Mouse (Mus musculus) neural tube, embryonic 14.5 days (tissue): ENCODE measurements at regions not wholly inside any gene's neighbourhood (a gene's known extent, or its start where the extent isn't known, plus 50 kb on each side); places are given as distances from the start of the nearest gene placed in this dataset.

Experiments used
- ATAC-seq: fragments of 200-750 bp; cut with Nextera tagmentation; 2 replicates; pipeline ENCODE4 v1.8.0; 2017; ENCODE audit warnings: low read depth, mild to moderate bottlenecking, moderate TSS enrichment, moderate library complexity
- H3K27ac ChIP-seq: fragments of 300-500 bp; sonication (generic); 2 replicates; pipeline ENCODE4 v1.5.1; 2014; ENCODE audit warnings: low read depth, mild to moderate bottlenecking, control low read depth, low read length, moderate library complexity, mixed read lengths
- H3K27me3 ChIP-seq: fragments of 300-500 bp; sonication (generic); 2 replicates; pipeline ENCODE4 v1.6.1; 2014; ENCODE audit warnings: low read length; ENCODE audit not compliant: control insufficient read depth, insufficient read depth
- H3K36me3 ChIP-seq: fragments of 300-500 bp; sonication (generic); 2 replicates; pipeline ENCODE4 v1.6.1; 2014; ENCODE audit warnings: low read length, mixed read lengths; ENCODE audit not compliant: control insufficient read depth, insufficient read depth
- H3K4me1 ChIP-seq: fragments of 300-500 bp; sonication (generic); 2 replicates; pipeline ENCODE4 v1.6.1; 2014; ENCODE audit warnings: low read length; ENCODE audit not compliant: control insufficient read depth, insufficient read depth
- H3K4me2 ChIP-seq: fragments of 300-500 bp; sonication (generic); 2 replicates; pipeline ENCODE4 v1.6.1; 2014; ENCODE audit warnings: mild to moderate bottlenecking, low read depth, low read length, control low read depth
- H3K4me3 ChIP-seq: fragments of 300-500 bp; sonication (generic); 2 replicates; pipeline ENCODE4 v1.5.1; 2014; ENCODE audit warnings: low read depth, low read length, control low read depth, mixed read lengths
- H3K9ac ChIP-seq: fragments of 300-500 bp; sonication (generic); replicated peaks from 2 replicates; pipeline ENCODE4 v1.6.1; 2014; ENCODE audit warnings: low read depth, mild to moderate bottlenecking, control low read depth, low read length, mixed read lengths
- H3K9me3 ChIP-seq: fragments of 300-500 bp; sonication (generic); 2 replicates; pipeline ENCODE4 v1.6.1; 2016; ENCODE audit warnings: low read length; ENCODE audit not compliant: control insufficient read depth
- WGBS: fragments of 180-500 bp; shearing (Covaris S2); extraction: QIAGEN DNeasy Blood & Tissue Kit; methylation state at CpG from one replicate; pipeline ENCODE4 v1.1.7; 2014; 5-methylcytosine and 5-hydroxymethylcytosine counted together

DNA sequence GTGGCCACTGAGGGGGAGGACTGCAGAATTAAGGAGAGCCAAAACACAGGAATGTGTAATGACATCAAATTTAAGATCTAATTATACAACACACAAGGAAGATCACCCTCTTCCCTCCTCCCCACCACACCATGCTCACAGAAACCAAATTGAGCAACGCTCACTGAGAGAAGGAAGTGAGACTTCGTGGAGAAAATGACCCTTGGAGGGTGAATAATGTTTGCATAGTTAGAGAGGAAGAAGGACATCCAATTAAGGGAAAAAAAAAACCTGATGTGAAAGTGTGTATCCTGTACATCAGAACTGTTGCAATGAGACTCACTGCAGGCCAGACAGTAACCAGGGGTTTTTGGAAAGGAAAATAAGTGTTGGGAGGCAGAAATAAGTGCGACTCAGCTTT, 144.8 kb upstream of the Zeb2 start:
- WGBS = 83% methylated on average over 3 of the region's 3 CpGs
- Histone ChIP-seq H3K4me2 (no peak overlapping the region), H3K36me3 (no peaks in the 10 kb centered on the region), H3K27me3 (no peaks in the 10 kb centered on the region), H3K9ac (no peak overlapping the region), H3K4me3 (no peak overlapping the region), H3K4me1 (no peaks in the 10 kb centered on the region), H3K27ac (no peak overlapping the region), H3K9me3 (no peaks in the 10 kb centered on the region)
- ATAC-seq = no peak

DNA sequence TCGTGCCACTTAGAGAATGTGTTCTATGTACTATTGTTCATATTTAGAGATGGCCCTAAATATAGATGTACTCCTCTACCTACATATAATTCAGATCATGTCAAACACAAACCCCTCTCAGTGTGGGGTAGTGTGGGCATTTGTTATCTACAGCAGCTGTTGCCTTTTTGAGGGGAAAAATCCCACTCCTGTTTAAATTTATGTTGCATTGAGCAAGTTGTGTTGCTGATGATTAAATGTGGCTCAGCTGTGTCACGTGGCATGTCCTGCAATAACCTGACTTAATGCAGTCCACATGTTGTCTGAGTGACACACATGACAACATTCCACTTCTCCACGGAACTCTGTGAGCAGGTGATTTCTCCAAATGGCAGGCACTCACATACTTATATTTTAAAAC, 141.7 kb upstream of the Zeb2 start:
- no peak overlapping the region for H3K9ac ChIP-seq
- H3K4me2 ChIP-seq = no peak overlapping the region
- no peaks in the 10 kb centered on the region for H3K27me3 ChIP-seq
- ATAC-seq = no peak
- no peaks in the 10 kb centered on the region for H3K4me1 ChIP-seq
- H3K36me3 ChIP-seq = no peaks in the 10 kb centered on the region
- WGBS = 72% methylated on average over 3 of the region's 3 CpGs
- H3K9me3 ChIP-seq = no peaks in the 10 kb centered on the region
- no peak overlapping the region for H3K27ac ChIP-seq
- H3K4me3 ChIP-seq = no peak overlapping the region

DNA sequence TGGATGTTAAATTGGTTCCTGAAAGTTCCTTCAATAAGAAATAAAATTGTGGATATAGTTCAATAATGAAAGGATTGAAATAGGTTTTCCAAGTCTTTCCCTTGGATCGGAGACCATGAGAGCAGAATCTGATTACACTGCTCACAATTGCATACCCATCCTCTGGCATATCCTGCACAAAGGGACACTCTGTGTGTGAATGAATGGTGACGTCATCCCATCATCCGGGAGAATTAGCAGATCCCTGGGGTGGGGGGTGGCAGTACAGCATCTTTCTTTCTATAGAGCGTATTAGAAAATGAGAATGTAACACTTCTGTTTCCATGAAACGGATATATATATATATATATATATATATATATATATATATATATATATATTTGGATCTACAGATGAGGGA, 139.2 kb upstream of the Zeb2 start:
- H3K27ac ChIP-seq = no peak overlapping the region
- no peaks in the 10 kb centered on the region for H3K9me3 ChIP-seq
- H3K4me1 ChIP-seq = no peaks in the 10 kb centered on the region
- no peak for ATAC-seq
- H3K27me3 ChIP-seq = no peaks in the 10 kb centered on the region
- H3K9ac ChIP-seq = no peak overlapping the region
- H3K4me3 ChIP-seq = no peak overlapping the region
- 68% methylated on average over 5 of the region's 5 CpGs for WGBS
- no peaks in the 10 kb centered on the region for H3K36me3 ChIP-seq
- no peak overlapping the region for H3K4me2 ChIP-seq

DNA sequence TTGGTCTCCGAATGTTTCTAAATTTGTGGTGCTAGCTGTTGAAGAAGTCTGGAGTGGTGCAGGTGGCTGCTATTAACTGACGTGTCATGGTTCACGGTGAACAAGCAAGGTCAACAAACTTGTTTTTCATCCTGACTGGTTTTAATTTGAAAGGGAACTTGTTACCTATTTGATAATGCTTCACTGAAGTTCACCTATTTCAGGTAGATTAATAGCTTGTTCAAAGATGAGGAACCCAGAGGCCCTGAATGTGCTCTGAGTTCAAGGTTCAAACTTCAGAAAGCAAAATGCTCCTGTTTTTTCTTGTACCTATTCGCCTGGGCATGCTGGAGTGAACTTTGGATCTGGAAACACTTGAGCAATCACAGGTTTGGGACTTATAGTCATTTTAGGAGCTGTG, 136.7 kb upstream of the Zeb2 start:
- H3K27ac ChIP-seq = no peak overlapping the region
- no peak overlapping the region for H3K9ac ChIP-seq
- no peak overlapping the region for H3K4me3 ChIP-seq
- no peak for ATAC-seq
- no peaks in the 10 kb centered on the region for H3K9me3 ChIP-seq
- H3K36me3 ChIP-seq = no peaks in the 10 kb centered on the region
- no peaks in the 10 kb centered on the region for H3K27me3 ChIP-seq
- 68% methylated on average over 4 of the region's 4 CpGs for WGBS
- H3K4me2 ChIP-seq = no peak overlapping the region
- H3K4me1 ChIP-seq = no peaks in the 10 kb centered on the region

DNA sequence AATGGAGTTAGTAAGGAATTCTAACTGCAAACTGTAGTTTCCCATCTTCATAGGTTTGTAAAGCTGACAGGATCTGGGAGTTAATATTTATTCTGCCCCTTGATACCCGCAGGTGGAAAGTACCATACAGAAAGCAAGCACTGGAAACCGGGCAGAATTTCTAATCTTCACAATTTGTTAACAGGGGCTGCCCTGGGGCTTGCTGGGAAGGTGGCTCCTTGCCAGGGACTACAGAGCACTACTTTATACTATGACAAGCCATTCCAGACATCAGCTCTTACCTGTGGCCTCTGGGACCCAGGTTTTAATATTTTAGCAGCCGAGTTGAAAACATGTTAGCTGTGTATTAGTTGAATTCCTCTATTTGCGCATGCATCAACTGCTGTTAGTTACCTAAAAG, 135.1 kb upstream of the Zeb2 start:
- H3K4me3 ChIP-seq = no peak overlapping the region
- no peak for ATAC-seq
- no peaks in the 10 kb centered on the region for H3K4me1 ChIP-seq
- H3K36me3 ChIP-seq = no peaks in the 10 kb centered on the region
- H3K4me2 ChIP-seq = no peak overlapping the region
- no peak overlapping the region for H3K27ac ChIP-seq
- no peaks in the 10 kb centered on the region for H3K27me3 ChIP-seq
- H3K9ac ChIP-seq = no peak overlapping the region
- no peaks in the 10 kb centered on the region for H3K9me3 ChIP-seq
- 83% methylated on average over 4 of the region's 4 CpGs for WGBS

DNA sequence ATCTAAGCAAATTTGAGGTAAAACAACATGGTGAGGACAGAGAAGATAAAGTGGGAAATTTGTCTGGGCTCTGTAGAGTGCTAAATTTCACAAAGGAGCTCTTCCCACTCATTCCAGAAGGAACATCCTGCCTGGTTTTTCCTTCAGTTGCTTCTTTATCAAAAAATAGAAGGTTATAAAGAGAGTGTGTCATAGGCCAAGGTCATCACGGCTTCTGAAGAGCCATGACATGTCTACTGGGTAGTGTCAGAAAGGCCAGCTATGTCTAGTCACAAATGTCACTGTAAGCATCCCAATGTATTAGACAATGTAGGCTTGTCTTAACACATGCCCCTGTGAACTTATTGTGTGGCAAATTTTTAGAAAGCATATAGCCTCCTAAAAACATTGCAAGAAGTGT, 132.5 kb upstream of the Zeb2 start:
- 90% methylated on average over 1 of the region's 1 CpGs for WGBS
- no peaks in the 10 kb centered on the region for H3K4me1 ChIP-seq
- H3K27me3 ChIP-seq = no peaks in the 10 kb centered on the region
- H3K9ac ChIP-seq = no peak overlapping the region
- H3K4me2 ChIP-seq = no peak overlapping the region
- ATAC-seq = no peak
- H3K27ac ChIP-seq = no peak overlapping the region
- H3K36me3 ChIP-seq = no peaks in the 10 kb centered on the region
- H3K9me3 ChIP-seq = no peaks in the 10 kb centered on the region
- H3K4me3 ChIP-seq = no peak overlapping the region

DNA sequence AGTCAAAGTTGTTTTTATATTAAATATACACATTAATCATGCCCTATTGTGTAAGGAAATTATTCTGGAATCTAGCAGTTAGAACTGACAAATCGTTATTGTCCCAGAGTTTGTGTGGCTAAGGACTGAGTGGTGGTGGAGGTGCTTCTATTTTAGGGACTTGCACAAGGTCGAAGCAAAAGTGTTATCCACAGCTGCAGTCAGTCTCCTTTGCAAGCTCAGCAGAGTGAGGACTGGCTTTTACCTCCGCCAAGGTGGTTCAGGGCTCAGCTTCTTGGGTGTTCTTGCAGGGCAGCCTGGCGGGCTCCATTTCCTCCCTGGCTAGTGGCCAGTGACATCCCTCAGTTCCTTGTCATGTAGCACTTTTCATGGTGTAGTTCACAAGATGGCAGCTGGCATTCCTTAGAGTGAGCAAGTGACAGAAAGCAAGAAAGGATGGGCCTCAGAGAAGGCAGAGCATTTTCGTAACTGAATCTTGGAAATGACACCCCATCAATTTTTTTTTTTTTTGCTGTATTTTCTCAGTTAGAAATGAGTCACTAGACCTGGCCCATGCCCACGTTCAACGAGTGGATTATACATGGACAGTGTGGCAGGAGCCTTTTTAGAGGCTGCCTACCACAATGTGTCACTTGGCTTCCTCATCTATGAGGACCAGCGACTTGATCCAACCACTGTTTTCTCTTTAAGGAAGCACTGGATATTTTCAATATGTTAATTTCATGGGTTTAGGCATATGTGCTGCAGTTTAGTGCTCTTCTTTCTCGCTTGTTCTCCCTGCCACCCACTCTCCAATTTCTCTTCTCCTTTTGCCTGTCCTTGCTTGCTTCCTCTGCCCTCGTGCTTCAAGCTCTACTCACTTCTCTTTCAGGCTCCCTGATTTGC, 129.1 kb upstream of the Zeb2 start:
- Histone ChIP-seq H3K4me3 (no peak overlapping the region), H3K4me2 (no peak overlapping the region), H3K27ac (no peak overlapping the region), H3K36me3 (no peaks in the 10 kb centered on the region), H3K9ac (no peak overlapping the region), H3K9me3 (no peaks in the 10 kb centered on the region), H3K27me3 (no peaks in the 10 kb centered on the region), H3K4me1 (no peaks in the 10 kb centered on the region)
- 87% methylated on average over 10 of the region's 10 CpGs for WGBS
- no peak for ATAC-seq

DNA sequence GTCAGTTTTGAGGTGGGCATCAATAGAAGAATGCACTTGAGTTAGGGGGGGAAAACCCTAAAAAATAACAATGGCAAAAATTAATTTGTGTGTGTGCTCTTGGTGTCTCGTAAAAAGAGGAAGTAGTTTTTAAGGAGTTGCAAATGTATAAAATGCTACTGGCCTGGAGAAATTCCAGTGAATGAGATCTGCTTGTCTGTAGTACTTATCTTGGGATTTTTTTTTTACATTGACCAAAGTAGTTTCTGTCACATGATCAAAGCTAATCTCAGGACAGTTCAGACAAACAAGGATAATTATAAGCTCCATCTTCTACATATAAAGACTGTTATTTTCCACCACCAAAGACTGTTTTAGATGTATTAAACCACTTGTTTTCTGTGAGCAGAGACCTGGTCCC, 128.3 kb upstream of the Zeb2 start:
- no peaks in the 10 kb centered on the region for H3K36me3 ChIP-seq
- H3K27ac ChIP-seq = no peak overlapping the region
- ATAC-seq = no peak
- H3K9me3 ChIP-seq = no peaks in the 10 kb centered on the region
- no peaks in the 10 kb centered on the region for H3K4me1 ChIP-seq
- no peaks in the 10 kb centered on the region for H3K27me3 ChIP-seq
- H3K9ac ChIP-seq = no peak overlapping the region
- no peak overlapping the region for H3K4me3 ChIP-seq
- 94% methylated on average over 1 of the region's 1 CpGs for WGBS
- no peak overlapping the region for H3K4me2 ChIP-seq

DNA sequence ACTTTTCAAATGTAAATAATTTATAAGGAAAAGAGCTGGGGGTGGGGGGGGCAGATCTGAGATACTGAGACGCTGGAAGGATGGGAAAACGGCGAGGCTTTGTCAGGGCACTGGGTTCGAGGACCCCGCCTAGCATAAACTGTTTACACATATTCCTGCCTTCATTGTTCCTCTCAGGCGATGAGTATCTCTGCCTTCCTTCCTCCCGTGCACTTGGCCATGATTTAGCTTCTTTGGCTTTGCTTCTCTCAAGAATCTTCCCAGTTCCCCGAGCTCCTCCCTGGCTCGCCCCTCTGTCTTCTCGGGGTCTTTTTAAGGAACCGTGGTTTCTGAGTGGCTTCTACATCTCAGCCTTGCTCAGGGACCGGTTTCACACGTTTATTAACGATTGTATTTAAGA, 127.3 kb upstream of the Zeb2 start:
- Histone ChIP-seq H3K9me3 (no peaks in the 10 kb centered on the region), H3K27ac (no peak overlapping the region), H3K36me3 (no peaks in the 10 kb centered on the region), H3K4me3 (no peak overlapping the region), H3K27me3 (no peaks in the 10 kb centered on the region), H3K4me2 (no peak overlapping the region), H3K9ac (no peak overlapping the region), H3K4me1 (no peaks in the 10 kb centered on the region)
- ATAC-seq = no peak
- WGBS = 89% methylated on average over 14 of the region's 14 CpGs
